Comparison of ENCODE assay signal across 8 mouse cellular contexts in the genomic region with DNA sequence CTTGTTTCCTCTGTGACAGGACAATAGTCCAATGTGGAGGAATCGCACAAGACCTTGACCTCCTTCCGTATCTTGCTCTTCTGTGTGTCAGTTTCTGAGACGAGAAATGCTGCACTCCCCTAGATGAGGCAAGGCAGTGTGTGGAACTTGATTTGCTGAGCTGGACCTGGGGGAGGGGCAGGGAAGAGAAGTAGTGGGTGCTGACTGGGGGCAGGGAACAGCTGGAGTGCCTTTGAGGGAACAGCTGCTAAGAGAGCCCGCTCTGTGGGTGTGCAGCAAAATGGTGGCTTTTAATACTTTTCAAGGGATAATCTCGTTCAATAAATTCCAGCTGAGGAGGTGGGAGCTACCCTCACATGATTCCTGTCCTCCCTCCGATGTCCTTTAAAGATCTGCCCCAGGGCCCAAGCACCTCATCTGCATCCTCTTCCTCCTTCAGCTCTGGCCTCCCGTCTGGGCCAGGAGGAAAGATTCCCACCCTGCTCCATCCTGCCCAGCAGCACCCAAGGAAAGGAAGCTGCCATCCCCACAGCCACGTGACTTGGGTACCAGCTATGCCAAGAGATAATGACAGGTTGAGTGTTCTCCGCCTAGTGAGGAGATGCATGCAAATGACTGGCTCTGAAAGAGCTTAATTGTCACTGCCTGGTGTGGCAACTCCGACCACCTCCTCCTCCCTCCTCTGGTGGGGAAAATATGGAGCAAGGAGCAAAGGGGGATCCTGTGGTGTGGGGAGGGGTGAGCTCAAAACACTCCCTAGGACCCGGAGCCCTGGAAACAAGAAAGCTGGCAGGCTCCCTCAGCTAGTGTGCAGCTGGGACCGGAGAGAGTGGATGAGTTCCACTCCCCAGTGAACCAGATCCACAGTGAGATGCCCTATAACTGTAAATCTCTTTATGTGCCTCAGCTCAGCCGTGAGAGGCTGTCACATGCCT.
A peak's percentile ranks its signal among the peaks of the same experiment; 100 is the strongest.
DNase-seq lines count a peak whose midpoint lies in the region; ATAC-seq and TF ChIP-seq lines count a peak whose summit lies in the region.
"Had no signal": no experiment of that assay in that cellular context is flagged by ENCODE, and none has a peak within 500 bp of the region (broad histone marks: within the 10 kb centered on the region; RNA-seq: fewer than 3 reads in every experiment).

No protein-coding gene starts in this region.

- no peak for TF ChIP-seq POLR2A in heart, adult 2 months (IDR thresholded peaks at IDR 0.05; ENCODE audit: insufficient read depth, low read depth, low read length)

- intact Hi-C loops in heart, adult 2 months (cut with DNase I): no loop called here

- peak overlapping the region; percentile 14; the same call in 1 of the 2 replicates for H3K4me2 ChIP-seq in neural tube, embryonic 12.5 days (replicated peaks)
- H3K4me2 ChIP-seq in hindbrain, embryonic 15.5 days: no peak overlapping the region
- no peak overlapping the region for H3K4me2 ChIP-seq in midbrain, embryonic 14.5 days (ENCODE audit: low read length)
- H3K4me2 ChIP-seq: lung, embryonic 15.5 days had no signal

- peaks cover 20% of the 10 kb centered on the region for H3K4me1 ChIP-seq in neural tube, embryonic 12.5 days
- H3K4me1 ChIP-seq in hindbrain, embryonic 15.5 days (replicated peaks): peaks cover 38% of the 10 kb centered on the region
- H3K4me1 ChIP-seq in midbrain, embryonic 14.5 days (ENCODE audit: control insufficient read depth, insufficient read depth, low read length): peaks cover 15% of the 10 kb centered on the region
- no peaks in the 10 kb centered on the region for H3K4me1 ChIP-seq in heart, adult 2 months (ENCODE audit: control insufficient read depth, insufficient read depth, low read length)
- H3K4me1 ChIP-seq: lung, embryonic 15.5 days had no signal

- no peaks in the 10 kb centered on the region for H3K79me2 ChIP-seq in heart, adult 2 months (replicated peaks; ENCODE audit: control insufficient read depth, insufficient read depth, low read length)

- no peak for DNase-seq in neural tube, embryonic 10.5 days (ENCODE audit: extremely low spot score, low spot score)
- DNase-seq in midbrain, embryonic 14.5 days: peak; percentile 66
- DNase-seq in spleen, postnatal 14 days (ENCODE audit: low spot score in 2 of 2): no peak
- no peak for DNase-seq in heart, adult 2 months
- DNase-seq in adrenal gland, adult 8-10 months: no peak

- no peaks in the 10 kb centered on the region for H3K9me3 ChIP-seq in neural tube, embryonic 12.5 days
- no peaks in the 10 kb centered on the region for H3K9me3 ChIP-seq in hindbrain, embryonic 15.5 days
- H3K9me3 ChIP-seq in midbrain, embryonic 14.5 days (ENCODE audit: control insufficient read depth, low read length): no peaks in the 10 kb centered on the region
- H3K9me3 ChIP-seq: lung, embryonic 15.5 days had no signal

- no peak overlapping the region for H3K9ac ChIP-seq in neural tube, embryonic 12.5 days
- no peak overlapping the region for H3K9ac ChIP-seq in hindbrain, embryonic 15.5 days
- no peak overlapping the region for H3K9ac ChIP-seq in midbrain, embryonic 14.5 days (replicated peaks; ENCODE audit: low read length)
- no peak overlapping the region for H3K9ac ChIP-seq in heart, adult 2 months (ENCODE audit: low read depth, low read length)
- H3K9ac ChIP-seq: lung, embryonic 15.5 days had no signal

- WGBS in neural tube, embryonic 12.5 days: 23% methylated on average over 13 of the region's 13 CpGs
- WGBS in hindbrain, embryonic 15.5 days: 25% methylated on average over 13 of the region's 13 CpGs
- WGBS in midbrain, embryonic 14.5 days: 22% methylated on average over 13 of the region's 13 CpGs
- 39% methylated on average over 13 of the region's 13 CpGs for WGBS in heart, adult 2 months

- no peaks in the 10 kb centered on the region for H3K36me3 ChIP-seq in neural tube, embryonic 12.5 days
- no peaks in the 10 kb centered on the region for H3K36me3 ChIP-seq in hindbrain, embryonic 15.5 days
- H3K36me3 ChIP-seq in midbrain, embryonic 14.5 days (ENCODE audit: control insufficient read depth, insufficient read depth, low read length): no peaks in the 10 kb centered on the region
- H3K36me3 ChIP-seq in heart, adult 2 months (ENCODE audit: control insufficient read depth, insufficient read depth, low read length): no peaks in the 10 kb centered on the region
- H3K36me3 ChIP-seq: lung, embryonic 15.5 days had no signal

- H3K4me3 ChIP-seq in neural tube, embryonic 12.5 days: no peak overlapping the region
- H3K4me3 ChIP-seq in hindbrain, embryonic 15.5 days: no peak overlapping the region
- no peak overlapping the region for H3K4me3 ChIP-seq in midbrain, embryonic 14.5 days (replicated peaks; ENCODE audit: low read depth, low read length)
- no peak overlapping the region for H3K4me3 ChIP-seq in heart, adult 2 months
- H3K4me3 ChIP-seq: lung, embryonic 15.5 days had no signal

- ATAC-seq in neural tube, embryonic 12.5 days (ENCODE audit: low FRiP score, low read depth): peak; percentile 71
- ATAC-seq in hindbrain, embryonic 15.5 days (ENCODE audit: low FRiP score, low read depth): peak; percentile 90
- ATAC-seq in midbrain, embryonic 14.5 days (ENCODE audit: low FRiP score, low TSS enrichment): peak; percentile 63; the same call in 1 of the 2 replicates

- H3K27ac ChIP-seq in neural tube, embryonic 12.5 days: peak overlapping the region; percentile 68; the same call in 1 of the 2 replicates
- peak overlapping the region; percentile 76 for H3K27ac ChIP-seq in hindbrain, embryonic 15.5 days (replicated peaks)
- peak overlapping the region; percentile 68 for H3K27ac ChIP-seq in midbrain, embryonic 14.5 days (replicated peaks; ENCODE audit: low read depth, low read length)
- H3K27ac ChIP-seq in heart, adult 2 months: no peak overlapping the region
- H3K27ac ChIP-seq: lung, embryonic 15.5 days had no signal

- no peaks in the 10 kb centered on the region for H3K27me3 ChIP-seq in neural tube, embryonic 12.5 days (replicated peaks)
- no peaks in the 10 kb centered on the region for H3K27me3 ChIP-seq in hindbrain, embryonic 15.5 days
- no peaks in the 10 kb centered on the region for H3K27me3 ChIP-seq in midbrain, embryonic 14.5 days (ENCODE audit: control insufficient read depth, insufficient read depth, low read length)
- no peaks in the 10 kb centered on the region for H3K27me3 ChIP-seq in heart, adult 2 months (ENCODE audit: control insufficient read depth, insufficient read depth, low read length)
- H3K27me3 ChIP-seq: lung, embryonic 15.5 days had no signal

- no peak for TF ChIP-seq CTCF in heart, adult 2 months (IDR thresholded peaks at IDR 0.05)

- no peak for TF ChIP-seq EP300 in heart, adult 2 months (IDR thresholded peaks at IDR 0.05; ENCODE audit: insufficient read depth, low read depth, low read length)
